Mouse (Mus musculus): ENCODE measurements around the gene Chd8. TPM values are rescaled to one million over a fixed set of nuclear protein-coding genes. Genes with fewer than 3 reads are reported as not detected.

Chd8 gene
- polyA plus RNA-seq, 1 experiment from 2014 or later: 50.3 TPM

Other genes starting within 250 kb of the Chd8 start
- 0.78 and 1.4 TPM in 2 replicates for gene Tmem253, start 242.1 kb downstream of the Chd8 start, polyA plus RNA-seq (2015; fragmentation: Nextera tagmentation; extraction: Ambion mirVana)
- gene Zfp219, start 237.0 kb downstream of the Chd8 start, polyA plus RNA-seq (2015; fragmentation: Nextera tagmentation; extraction: Ambion mirVana): 30.8 and 32.2 TPM in 2 replicates
- not detected in 2 replicates for gene Olfr221, start 215.3 kb downstream of the Chd8 start, polyA plus RNA-seq (2015; fragmentation: Nextera tagmentation; extraction: Ambion mirVana)
- 759 and 771 TPM in 2 replicates for gene Hnrnpc, start 153.8 kb downstream of the Chd8 start, polyA plus RNA-seq (2015; fragmentation: Nextera tagmentation; extraction: Ambion mirVana)
- gene Rpgrip1, start 147.1 kb downstream of the Chd8 start, polyA plus RNA-seq (2015; fragmentation: Nextera tagmentation; extraction: Ambion mirVana): 90.3 and 90.4 TPM in 2 replicates
- gene Supt16, start 60.4 kb downstream of the Chd8 start, polyA plus RNA-seq (2015; fragmentation: Nextera tagmentation; extraction: Ambion mirVana): 72.3 and 74.0 TPM in 2 replicates
- 47.9 and 48.2 TPM in 2 replicates for gene Tox4, start 21.4 kb upstream of the Chd8 start, polyA plus RNA-seq (2015; fragmentation: Nextera tagmentation; extraction: Ambion mirVana)
- gene Rab2b, start 21.8 kb upstream of the Chd8 start, polyA plus RNA-seq (2015; fragmentation: Nextera tagmentation; extraction: Ambion mirVana): 25.9 and 30.4 TPM in 2 replicates
- 49.3 and 51.2 TPM in 2 replicates for gene Mettl3, start 47.3 kb upstream of the Chd8 start, polyA plus RNA-seq (2015; fragmentation: Nextera tagmentation; extraction: Ambion mirVana)
- 24.3 and 27.0 TPM in 2 replicates for gene Sall2, start 71.0 kb upstream of the Chd8 start, polyA plus RNA-seq (2015; fragmentation: Nextera tagmentation; extraction: Ambion mirVana)
- gene Olfr1513, start 98.6 kb upstream of the Chd8 start, polyA plus RNA-seq (2015; fragmentation: Nextera tagmentation; extraction: Ambion mirVana): 0.05 TPM in 1 of 2 replicates, not detected in the other
- gene Olfr1512, start 121.4 kb upstream of the Chd8 start, polyA plus RNA-seq (2015; fragmentation: Nextera tagmentation; extraction: Ambion mirVana): not detected in 2 replicates
- not detected in 2 replicates for gene Olfr1511, start 139.6 kb upstream of the Chd8 start, polyA plus RNA-seq (2015; fragmentation: Nextera tagmentation; extraction: Ambion mirVana)
- gene Olfr1510, start 156.6 kb upstream of the Chd8 start, polyA plus RNA-seq (2015; fragmentation: Nextera tagmentation; extraction: Ambion mirVana): not detected in 2 replicates
- gene Olfr1509, start 185.2 kb upstream of the Chd8 start, polyA plus RNA-seq (2015; fragmentation: Nextera tagmentation; extraction: Ambion mirVana): not detected in 2 replicates
- gene Olfr1508, start 209.7 kb upstream of the Chd8 start, polyA plus RNA-seq (2015; fragmentation: Nextera tagmentation; extraction: Ambion mirVana): not detected in 2 replicates
- not detected in 2 replicates for gene Olfr1507, start 238.0 kb upstream of the Chd8 start, polyA plus RNA-seq (2015; fragmentation: Nextera tagmentation; extraction: Ambion mirVana)